8 mouse cellular contexts compared by ENCODE assay signal in the genomic region with DNA sequence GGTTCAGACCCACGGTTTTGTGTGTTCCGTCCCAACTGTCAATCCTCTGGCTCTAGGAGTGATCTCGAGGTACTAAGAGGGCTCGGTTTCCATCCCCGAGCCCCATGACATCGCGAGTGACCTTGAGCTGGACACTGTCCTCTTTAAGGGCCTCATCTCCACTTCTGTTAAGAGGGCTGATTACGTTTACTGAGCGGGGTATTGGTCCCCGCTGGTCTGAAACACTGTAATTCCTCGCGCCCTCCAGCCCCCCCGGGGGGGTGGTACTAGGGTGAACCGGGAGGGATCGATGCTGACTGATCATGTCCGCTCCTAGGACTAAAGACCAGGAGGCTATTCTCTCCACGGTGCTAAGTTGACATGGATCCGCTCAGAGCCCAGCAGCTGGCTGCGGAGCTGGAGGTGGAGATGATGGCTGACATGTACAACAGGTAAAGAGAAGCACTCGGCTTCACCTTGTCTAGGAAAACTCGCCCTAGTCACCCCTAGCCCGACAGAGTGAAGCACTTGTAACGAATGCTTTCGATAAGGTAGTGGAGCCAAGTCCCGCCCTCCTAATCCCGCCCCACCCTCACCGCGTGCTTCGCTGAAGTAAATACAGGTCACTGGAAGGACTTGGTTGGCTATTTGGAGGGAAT. TPM values are rescaled to one million over a fixed set of nuclear protein-coding genes. Genes with fewer than 3 reads are reported as not detected.
DNase-seq lines count a peak whose midpoint lies in the region; ATAC-seq and TF ChIP-seq lines count a peak whose summit lies in the region.

No protein-coding gene starts in this region.

- H3K4me3 ChIP-seq in embryonic facial prominence, embryonic 15.5 days (replicated peaks), result peak overlapping the region; percentile 78
- H3K4me3 ChIP-seq in hindbrain, postnatal 0 days (ENCODE audit: low read length), result peak overlapping the region; percentile 74
- peak overlapping the region; percentile 84 for H3K4me3 ChIP-seq in liver, embryonic 15.5 days (replicated peaks)
- H3K4me3 ChIP-seq in stomach, embryonic 16.5 days (replicated peaks; ENCODE audit: low read length), result peak overlapping the region; percentile 67

- no peak overlapping the region for H3K27ac ChIP-seq in embryonic facial prominence, embryonic 15.5 days (replicated peaks)
- H3K27ac ChIP-seq in hindbrain, postnatal 0 days, result peak overlapping the region; percentile 23; the same call in 1 of the 2 replicates
- H3K27ac ChIP-seq in liver, embryonic 15.5 days (replicated peaks), result peak overlapping the region; percentile 89
- no peak overlapping the region for H3K27ac ChIP-seq in stomach, embryonic 16.5 days (ENCODE audit: low read length)

- WGBS in embryonic facial prominence, embryonic 15.5 days, result under 1% methylated on average over 29 of the region's 29 CpGs
- WGBS in hindbrain, postnatal 0 days, result 1% methylated on average over 29 of the region's 29 CpGs
- under 1% methylated on average over 29 of the region's 29 CpGs for WGBS in liver, embryonic 15.5 days (ENCODE audit: insufficient replicate concordance)
- under 1% methylated on average over 29 of the region's 29 CpGs for WGBS in stomach, embryonic 16.5 days

- intact Hi-C loops in heart, postnatal 25 days (cut with DNase I), result no loop called here

- H3K4me1 ChIP-seq in embryonic facial prominence, embryonic 15.5 days, result peaks cover 21% of the 10 kb centered on the region
- no peaks in the 10 kb centered on the region; the same call in 1 of the 2 replicates for H3K4me1 ChIP-seq in hindbrain, postnatal 0 days (ENCODE audit: insufficient read depth, low read length)
- H3K4me1 ChIP-seq in liver, embryonic 15.5 days (replicated peaks), result peaks cover 48% of the 10 kb centered on the region
- H3K4me1 ChIP-seq in stomach, embryonic 16.5 days (ENCODE audit: control insufficient read depth, insufficient read depth, low read length), result peaks cover 12% of the 10 kb centered on the region; the same call in 1 of the 2 replicates

- peak overlapping the region; percentile 90 for H3K4me2 ChIP-seq in embryonic facial prominence, embryonic 15.5 days (replicated peaks)
- H3K4me2 ChIP-seq in hindbrain, postnatal 0 days (ENCODE audit: low read depth, low read length), result peak overlapping the region; percentile 100
- H3K4me2 ChIP-seq in liver, embryonic 15.5 days, result peak overlapping the region; percentile 87
- peak overlapping the region; percentile 99 for H3K4me2 ChIP-seq in stomach, embryonic 16.5 days (ENCODE audit: low read depth, low read length)

- H3K9ac ChIP-seq in embryonic facial prominence, embryonic 15.5 days, result peak overlapping the region; percentile 47
- peak overlapping the region; percentile 77 for H3K9ac ChIP-seq in hindbrain, postnatal 0 days (replicated peaks; ENCODE audit: low read length)
- H3K9ac ChIP-seq in liver, embryonic 15.5 days, result peak overlapping the region; percentile 59
- H3K9ac ChIP-seq in stomach, embryonic 16.5 days (ENCODE audit: low read length), result peak overlapping the region; percentile 80

- no peaks in the 10 kb centered on the region for H3K27me3 ChIP-seq in embryonic facial prominence, embryonic 15.5 days
- H3K27me3 ChIP-seq in hindbrain, postnatal 0 days (ENCODE audit: insufficient read depth, low read length), result no peaks in the 10 kb centered on the region
- peaks cover 30% of the 10 kb centered on the region for H3K27me3 ChIP-seq in liver, embryonic 15.5 days
- no peaks in the 10 kb centered on the region; the same call in 1 of the 2 replicates for H3K27me3 ChIP-seq in stomach, embryonic 16.5 days (ENCODE audit: control insufficient read depth, insufficient read depth, low read length)

- H3K9me3 ChIP-seq in embryonic facial prominence, embryonic 15.5 days (replicated peaks), result no peaks in the 10 kb centered on the region
- H3K9me3 ChIP-seq in hindbrain, postnatal 0 days (ENCODE audit: low read length), result no peaks in the 10 kb centered on the region
- H3K9me3 ChIP-seq in liver, embryonic 15.5 days (replicated peaks), result no peaks in the 10 kb centered on the region
- no peaks in the 10 kb centered on the region for H3K9me3 ChIP-seq in stomach, embryonic 16.5 days (replicated peaks; ENCODE audit: control insufficient read depth, low read length)

- peak; percentile 23 to 53 for DNase-seq in heart, adult 18-20 months
- no peak for DNase-seq in heart, postnatal 25 days (ENCODE audit: low spot score)
- peak; percentile 60 for DNase-seq in R1 (ENCODE audit: low read depth, low spot score)
- no peak for DNase-seq in hindbrain, postnatal 0 days (ENCODE audit: low spot score)
- no peak for DNase-seq in thymus, postnatal 36 days

- no peak for TF ChIP-seq CTCF in hindbrain, postnatal 0 days (IDR thresholded peaks at IDR 0.05; ENCODE audit: low read depth)

- peaks cover 9% of the 10 kb centered on the region; the same call in 1 of the 2 replicates for H3K36me3 ChIP-seq in embryonic facial prominence, embryonic 15.5 days
- H3K36me3 ChIP-seq in hindbrain, postnatal 0 days (ENCODE audit: insufficient read depth, low read length), result 0 out of 2 replicates have a peak, but pooled peaks cover 10% of the 10 kb centered on the region
- peaks cover 31% of the 10 kb centered on the region for H3K36me3 ChIP-seq in liver, embryonic 15.5 days (replicated peaks)
- no peaks in the 10 kb centered on the region for H3K36me3 ChIP-seq in stomach, embryonic 16.5 days (ENCODE audit: control insufficient read depth, insufficient read depth, low read length)

- ATAC-seq in embryonic facial prominence, embryonic 15.5 days (ENCODE audit: insufficient number of reproducible peaks, low FRiP score, low TSS enrichment, low read depth), result no peak; the same call in 1 of the 2 replicates
- peak; percentile 43 for ATAC-seq in hindbrain, postnatal 0 days
- ATAC-seq in liver, embryonic 15.5 days (ENCODE audit: insufficient read depth), result peak; percentile 80
- peak; percentile 31; the same call in 1 of the 2 replicates for ATAC-seq in stomach, embryonic 16.5 days (ENCODE audit: insufficient read depth, low FRiP score)

RNA-seq across cellular contexts. Expression of a gene that starts 0.6 kb away (rescaled TPM):
- total RNA-seq in heart, adult 18-20 months (2021), result 100 to 1,000 TPM; 109 to 146 TPM
- 100 to 1,000 TPM in 1 of 2 experiments, 10 to 100 TPM in 1; 99.8 to 103 TPM for total RNA-seq in heart, postnatal 25 days (2021)
- polyA plus RNA-seq in embryonic facial prominence, embryonic 15.5 days (2015; fragmentation: Nextera tagmentation; extraction: Ambion mirVana), result 45.7 and 49.7 TPM in 2 replicates
- total RNA-seq in hindbrain, postnatal 0 days (2014; rRNA removed), result 44.5 and 57.3 TPM in 2 replicates
- polyA plus RNA-seq in hindbrain, postnatal 0 days (2015; fragmentation: Nextera tagmentation; extraction: Ambion mirVana), result 82.5 and 91.7 TPM in 2 replicates
- polyA plus RNA-seq in liver, embryonic 15.5 days (2015; fragmentation: Nextera tagmentation; extraction: Ambion mirVana), result 33.3 and 37.0 TPM in 2 replicates
- 36.7 and 45.6 TPM in 2 replicates for polyA plus RNA-seq in stomach, embryonic 16.5 days (2015; fragmentation: Nextera tagmentation; extraction: Ambion mirVana)

RNA-seq across cellular contexts. Expression of a gene that starts 5.0 kb away (rescaled TPM):
- total RNA-seq in heart, adult 18-20 months (2021), result not detected
- total RNA-seq in heart, postnatal 25 days (2021), result not detected
- 0.33 and 0.53 TPM in 2 replicates for polyA plus RNA-seq in embryonic facial prominence, embryonic 15.5 days (2015; fragmentation: Nextera tagmentation; extraction: Ambion mirVana)
- 0.75 TPM in 1 of 2 replicates, not detected in the other for total RNA-seq in hindbrain, postnatal 0 days (2014; rRNA removed)
- polyA plus RNA-seq in hindbrain, postnatal 0 days (2015; fragmentation: Nextera tagmentation; extraction: Ambion mirVana), result not detected in 2 replicates
- polyA plus RNA-seq in liver, embryonic 15.5 days (2015; fragmentation: Nextera tagmentation; extraction: Ambion mirVana), result 0.40 and 0.56 TPM in 2 replicates
- polyA plus RNA-seq in stomach, embryonic 16.5 days (2015; fragmentation: Nextera tagmentation; extraction: Ambion mirVana), result 0.42 and 1.7 TPM in 2 replicates

RNA-seq across cellular contexts. Expression of a gene that starts 11.2 kb away (rescaled TPM):
- 1 to 10 TPM; 2.6 to 3.3 TPM for total RNA-seq in heart, adult 18-20 months (2021)
- 1 to 10 TPM; 1.5 to 2.2 TPM for total RNA-seq in heart, postnatal 25 days (2021)
- polyA plus RNA-seq in embryonic facial prominence, embryonic 15.5 days (2015; fragmentation: Nextera tagmentation; extraction: Ambion mirVana), result 13.7 and 15.8 TPM in 2 replicates
- 5.8 and 9.3 TPM in 2 replicates for total RNA-seq in hindbrain, postnatal 0 days (2014; rRNA removed)
- 1.3 and 1.5 TPM in 2 replicates for polyA plus RNA-seq in hindbrain, postnatal 0 days (2015; fragmentation: Nextera tagmentation; extraction: Ambion mirVana)
- 190 and 203 TPM in 2 replicates for polyA plus RNA-seq in liver, embryonic 15.5 days (2015; fragmentation: Nextera tagmentation; extraction: Ambion mirVana)
- 20.8 TPM in 2 replicates for polyA plus RNA-seq in stomach, embryonic 16.5 days (2015; fragmentation: Nextera tagmentation; extraction: Ambion mirVana)

RNA-seq across cellular contexts. Expression of a gene that starts 28.8 kb away (rescaled TPM):
- 10 to 100 TPM; 30.0 to 33.2 TPM for total RNA-seq in heart, adult 18-20 months (2021)
- 10 to 100 TPM; 30.6 to 70.6 TPM for total RNA-seq in heart, postnatal 25 days (2021)
- polyA plus RNA-seq in embryonic facial prominence, embryonic 15.5 days (2015; fragmentation: Nextera tagmentation; extraction: Ambion mirVana), result 35.3 and 36.7 TPM in 2 replicates
- 12.8 and 22.6 TPM in 2 replicates for total RNA-seq in hindbrain, postnatal 0 days (2014; rRNA removed)
- 16.8 and 17.7 TPM in 2 replicates for polyA plus RNA-seq in hindbrain, postnatal 0 days (2015; fragmentation: Nextera tagmentation; extraction: Ambion mirVana)
- polyA plus RNA-seq in liver, embryonic 15.5 days (2015; fragmentation: Nextera tagmentation; extraction: Ambion mirVana), result 533 and 556 TPM in 2 replicates
- polyA plus RNA-seq in stomach, embryonic 16.5 days (2015; fragmentation: Nextera tagmentation; extraction: Ambion mirVana), result 67.7 and 68.9 TPM in 2 replicates

RNA-seq across cellular contexts. Expression of a gene that starts 52.2 kb away (rescaled TPM):
- total RNA-seq in heart, adult 18-20 months (2021), result 10 to 100 TPM; 64.0 to 71.6 TPM
- total RNA-seq in heart, postnatal 25 days (2021), result 10 to 100 TPM; 68.8 to 75.7 TPM
- 40.0 and 48.0 TPM in 2 replicates for polyA plus RNA-seq in embryonic facial prominence, embryonic 15.5 days (2015; fragmentation: Nextera tagmentation; extraction: Ambion mirVana)
- 28.5 and 36.5 TPM in 2 replicates for total RNA-seq in hindbrain, postnatal 0 days (2014; rRNA removed)
- polyA plus RNA-seq in hindbrain, postnatal 0 days (2015; fragmentation: Nextera tagmentation; extraction: Ambion mirVana), result 40.9 and 46.5 TPM in 2 replicates
- 84.2 and 102 TPM in 2 replicates for polyA plus RNA-seq in liver, embryonic 15.5 days (2015; fragmentation: Nextera tagmentation; extraction: Ambion mirVana)
- 98.2 and 102 TPM in 2 replicates for polyA plus RNA-seq in stomach, embryonic 16.5 days (2015; fragmentation: Nextera tagmentation; extraction: Ambion mirVana)

Comparison
In these comparisons a context has a peak if more than half of its experiments do, and no peak if none do; other contexts are left out.
1. DNase-seq: peak in heart, adult 18-20 months (2 of 2) and R1 (single experiment); none in heart, postnatal 25 days (single experiment), hindbrain, postnatal 0 days (single experiment) and thymus, postnatal 36 days (0 of 2).
2. H3K27ac ChIP-seq: peak in hindbrain, postnatal 0 days (single experiment) and liver, embryonic 15.5 days (single experiment); none in embryonic facial prominence, embryonic 15.5 days (single experiment) and stomach, embryonic 16.5 days (single experiment).
3. Peak in every context shown above with its lines, with median percentiles within 50 percentile points of each other: H3K4me2 ChIP-seq, H3K4me3 ChIP-seq and H3K9ac ChIP-seq.